Mouse (Mus musculus): ENCODE data around the gene Acp5. TPM values are rescaled to one million over a fixed set of nuclear protein-coding genes. Genes with fewer than 3 reads are reported as not detected.
"Not testable (repeated sequence)": the region's sequence is repeated elsewhere in the genome, so short reads cannot be mapped to it uniquely, and the experiment has no call there.

Acp5 gene
- polyA plus RNA-seq, 1 experiment from 2014 or later = 26.1 TPM

- under 1% methylated on average over 65 of the region's 65 CpGs for WGBS
- Histone ChIP-seq H3K27ac (peak within 1 kb of the TSS; percentile 92), H3K9me3 (no peaks in the 10 kb centered on the region), H3K27me3 (ENCODE audit: poor library complexity, severe bottlenecking) (peaks cover 12% of the 10 kb centered on the region), H3K4me1 (peaks cover 22% of the 10 kb centered on the region), H3K4me3 (peak within 1 kb of the TSS; percentile 76), H3K36me3 (replicated peaks) (peaks cover 11% of the 10 kb centered on the region)
- DNase-seq (ENCODE audit: extremely low spot score, low spot score) = peak; percentile 97
Measured at GRCm38 (mm10) chr9:22156497-22157245, 21.2 kb upstream of the Acp5 start, which contains the start of gene Pigyl. Gene Pigyl, plus strand, starts transcription at chr9:22156846.

- Histone ChIP-seq H3K4me3 (peak overlapping the region; percentile 27; the same call in 1 of the 2 replicates), H3K27ac (no peak overlapping the region), H3K4me1 (peaks cover 22% of the 10 kb centered on the region), H3K27me3 (ENCODE audit: poor library complexity, severe bottlenecking) (peaks cover 12% of the 10 kb centered on the region), H3K9me3 (no peaks in the 10 kb centered on the region), H3K36me3 (replicated peaks) (peaks cover 11% of the 10 kb centered on the region)
- WGBS = 33% methylated on average over 10 of the region's 10 CpGs
- peak; percentile 60 for DNase-seq (ENCODE audit: extremely low spot score, low spot score)
Measured at GRCm38 (mm10) chr9:22155614-22156013, 20.1 kb upstream of the Acp5 start.

GRCm38 (mm10) chr9:22153810-22154209 is 18.3 kb upstream of the Acp5 start:
- no peak overlapping the region for H3K4me3 ChIP-seq
- peaks cover 22% of the 10 kb centered on the region for H3K4me1 ChIP-seq
- 92% methylated on average over 3 of the region's 3 CpGs for WGBS
- no peak overlapping the region for H3K27ac ChIP-seq
- H3K9me3 ChIP-seq = peaks cover 12% of the 10 kb centered on the region
- no peak for DNase-seq (ENCODE audit: extremely low spot score, low spot score)
- H3K27me3 ChIP-seq (ENCODE audit: poor library complexity, severe bottlenecking) = peaks cover 12% of the 10 kb centered on the region
- peaks cover 10% of the 10 kb centered on the region for H3K36me3 ChIP-seq (replicated peaks)

- 92% methylated on average over 2 of the region's 2 CpGs for WGBS
- H3K27ac ChIP-seq = no peak overlapping the region
- peaks cover 4% of the 10 kb centered on the region for H3K4me1 ChIP-seq
- H3K27me3 ChIP-seq (ENCODE audit: poor library complexity, severe bottlenecking) = no peaks in the 10 kb centered on the region
- H3K9me3 ChIP-seq = peaks cover 26% of the 10 kb centered on the region
- H3K4me3 ChIP-seq = no peak overlapping the region
- DNase-seq (ENCODE audit: extremely low spot score, low spot score) = no peak
- no peaks in the 10 kb centered on the region for H3K36me3 ChIP-seq (replicated peaks)
Measured at GRCm38 (mm10) chr9:22150946-22151345, 15.4 kb upstream of the Acp5 start.

GRCm38 (mm10) chr9:22150249-22150693 is 14.8 kb upstream of the Acp5 start:
- not testable (repeated sequence) for DNase-seq (ENCODE audit: extremely low spot score, low spot score); H3K27me3 ChIP-seq (ENCODE audit: poor library complexity, severe bottlenecking); H3K27ac ChIP-seq; H3K4me1 ChIP-seq; H3K36me3 ChIP-seq (replicated peaks); H3K4me3 ChIP-seq
- WGBS = 89% methylated on average over 7 of the region's 7 CpGs
- H3K9me3 ChIP-seq = peaks cover 26% of the 10 kb centered on the region

GRCm38 (mm10) chr9:22149426-22150248 is 14.1 kb upstream of the Acp5 start:
- H3K27me3 ChIP-seq (ENCODE audit: poor library complexity, severe bottlenecking) = no peaks in the 10 kb centered on the region
- no peaks in the 10 kb centered on the region for H3K4me1 ChIP-seq
- no peak overlapping the region for H3K27ac ChIP-seq
- no peak for DNase-seq (ENCODE audit: extremely low spot score, low spot score)
- 83% methylated on average over 20 of the region's 20 CpGs for WGBS
- no peaks in the 10 kb centered on the region for H3K36me3 ChIP-seq (replicated peaks)
- peaks cover 26% of the 10 kb centered on the region for H3K9me3 ChIP-seq
- H3K4me3 ChIP-seq = no peak overlapping the region

GRCm38 (mm10) chr9:22144304-22144965 is 8.9 kb upstream of the Acp5 start:
- WGBS = 91% methylated on average over 8 of the region's 8 CpGs
- H3K9me3 ChIP-seq = peaks cover 19% of the 10 kb centered on the region
- no peaks in the 10 kb centered on the region for H3K36me3 ChIP-seq (replicated peaks)

GRCm38 (mm10) chr9:22143108-22144037 is 7.9 kb upstream of the Acp5 start:
- Histone ChIP-seq H3K27ac (no peak overlapping the region), H3K4me1 (no peaks in the 10 kb centered on the region), H3K4me3 (no peak overlapping the region), H3K27me3 (ENCODE audit: poor library complexity, severe bottlenecking) (no peaks in the 10 kb centered on the region), H3K36me3 (replicated peaks) (no peaks in the 10 kb centered on the region), H3K9me3 (peaks cover 15% of the 10 kb centered on the region; the same call in 1 of the 2 replicates)
- DNase-seq (ENCODE audit: extremely low spot score, low spot score) = peak; percentile 86
- WGBS = 60% methylated on average over 17 of the region's 17 CpGs

More at GRCm38 (mm10) chr9:22144304-22144965, 8.9 kb upstream of the Acp5 start:
- no peak for DNase-seq (ENCODE audit: extremely low spot score, low spot score)
- H3K4me1 ChIP-seq = no peaks in the 10 kb centered on the region
- no peak overlapping the region for H3K27ac ChIP-seq
- H3K4me3 ChIP-seq = no peak overlapping the region
- H3K27me3 ChIP-seq (ENCODE audit: poor library complexity, severe bottlenecking) = no peaks in the 10 kb centered on the region

DNA sequence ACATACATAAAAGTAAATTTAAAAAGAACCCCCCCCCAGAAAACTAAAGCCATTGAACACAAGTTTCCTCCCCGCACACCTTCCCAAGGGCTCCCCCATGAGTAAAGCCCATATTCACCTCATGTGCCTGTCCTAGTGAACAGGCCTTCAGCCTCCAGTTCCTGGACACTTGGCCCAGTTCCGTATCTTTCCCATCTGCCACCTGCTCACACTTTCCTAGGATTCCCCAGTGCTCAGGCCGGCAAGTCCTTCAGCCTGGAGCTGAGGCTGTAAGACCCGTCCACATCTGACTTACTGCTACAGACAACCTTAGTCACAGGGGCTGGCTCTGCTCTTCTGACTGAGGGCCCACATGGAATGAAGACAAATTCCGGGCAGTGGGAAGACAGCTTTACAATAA is 4.2 kb upstream of the Acp5 start:
- Histone ChIP-seq H3K4me3 (no peak overlapping the region), H3K4me1 (peaks cover 15% of the 10 kb centered on the region), H3K36me3 (replicated peaks) (no peaks in the 10 kb centered on the region), H3K9me3 (no peaks in the 10 kb centered on the region), H3K27ac (no peak overlapping the region), H3K27me3 (ENCODE audit: poor library complexity, severe bottlenecking) (peaks cover 29% of the 10 kb centered on the region)
- WGBS = 91% methylated on average over 5 of the region's 5 CpGs
- no peak for DNase-seq (ENCODE audit: extremely low spot score, low spot score)

DNA sequence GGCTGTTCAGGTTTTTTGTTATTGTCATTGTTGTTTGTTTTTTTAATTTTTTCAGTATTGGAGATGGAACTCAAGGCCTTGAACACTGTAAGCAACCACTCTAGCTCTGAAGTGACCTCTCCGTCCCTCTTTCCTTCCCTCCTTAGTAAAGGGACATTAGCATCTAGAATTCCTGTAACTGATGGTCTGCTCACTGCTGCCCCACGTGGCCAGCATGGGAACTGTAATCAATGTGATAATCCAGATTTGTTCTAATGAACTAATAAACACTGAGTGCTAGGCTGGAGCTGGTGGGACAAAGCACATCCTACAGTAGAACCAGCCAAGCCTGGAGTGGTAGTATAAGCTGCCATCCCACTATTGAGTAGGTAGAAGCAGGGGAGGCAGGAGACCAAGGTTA is 3.0 kb upstream of the Acp5 start:
- no peak overlapping the region for H3K4me3 ChIP-seq
- H3K4me1 ChIP-seq = peaks cover 15% of the 10 kb centered on the region
- H3K27me3 ChIP-seq (ENCODE audit: poor library complexity, severe bottlenecking) = peaks cover 30% of the 10 kb centered on the region
- H3K27ac ChIP-seq = no peak overlapping the region
- no peak for DNase-seq (ENCODE audit: extremely low spot score, low spot score)
- 39% methylated on average over 2 of the region's 2 CpGs for WGBS
- no peaks in the 10 kb centered on the region for H3K36me3 ChIP-seq (replicated peaks)
- no peaks in the 10 kb centered on the region for H3K9me3 ChIP-seq

DNA sequence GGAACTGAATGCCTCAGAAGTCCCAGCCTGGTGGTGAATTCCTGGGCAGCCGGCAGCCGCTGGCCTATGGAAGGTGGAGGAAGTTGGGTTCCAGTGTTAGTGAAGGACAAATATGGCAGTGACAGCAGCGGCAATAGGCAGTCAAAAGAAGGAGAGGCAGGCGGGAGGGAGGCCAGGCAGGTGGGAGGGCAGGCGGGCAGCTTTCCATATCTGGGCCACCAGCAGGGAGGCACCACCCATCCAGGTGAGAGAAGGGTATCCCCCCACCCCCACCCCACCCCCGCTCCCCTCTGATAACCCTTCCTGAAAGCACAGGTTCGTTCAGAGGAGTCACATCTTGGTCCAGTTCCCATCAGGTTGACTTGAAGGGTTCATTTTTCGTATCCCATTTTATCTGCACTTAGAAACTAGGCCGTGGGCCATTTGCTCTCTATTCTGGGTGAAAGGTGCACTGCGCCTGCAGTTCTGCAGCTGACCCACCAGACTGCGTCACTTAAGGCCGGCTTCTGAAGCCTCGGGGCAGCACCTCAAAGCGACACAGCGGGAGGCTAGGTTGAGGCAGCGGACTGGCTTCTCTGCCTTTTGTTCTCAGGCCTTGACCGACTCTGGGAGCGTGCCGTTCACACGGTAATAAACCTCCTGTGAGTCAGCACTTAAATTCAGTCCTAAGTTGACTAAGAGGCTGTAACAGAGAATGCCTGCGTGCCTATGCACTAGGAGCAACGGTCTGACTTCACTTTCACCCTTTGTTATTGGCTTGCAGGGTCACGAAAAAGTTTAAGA is 1.4 kb upstream of the Acp5 start:
- peak; percentile 54 for DNase-seq (ENCODE audit: extremely low spot score, low spot score)
- Histone ChIP-seq H3K9me3 (no peaks in the 10 kb centered on the region), H3K36me3 (replicated peaks) (no peaks in the 10 kb centered on the region), H3K4me1 (peaks cover 18% of the 10 kb centered on the region), H3K27ac (peak overlapping the region; percentile 48), H3K27me3 (ENCODE audit: poor library complexity, severe bottlenecking) (peaks cover 45% of the 10 kb centered on the region), H3K4me3 (peak overlapping the region; percentile 12; the same call in 1 of the 2 replicates)
- 9% methylated on average over 23 of the region's 23 CpGs for WGBS
